Mouse (Mus musculus): Measurements from ENCODE around the gene Gm10228. TPM values are rescaled to one million over a fixed set of nuclear protein-coding genes. Genes with fewer than 3 reads are reported as not detected.
"Not testable (repeated sequence)": the region's sequence is repeated elsewhere in the genome, so short reads cannot be mapped to it uniquely, and the experiment has no call there.

Gm10228 gene
- not detected in 2 replicates for polyA plus RNA-seq (2015; fragmentation: Nextera tagmentation; extraction: Ambion mirVana)

GRCm38 (mm10) chr16:89041372-89041771 lies at the start of gene Gm10228:
Gene Gm10228, minus strand, starts transcription at chr16:89041472.
- ATAC-seq (replicated peaks; ENCODE audit: insufficient number of reproducible peaks, insufficient read depth, low FRiP score, low read depth); H3K9me3 ChIP-seq (replicated peaks); H3K4me2 ChIP-seq; H3K4me3 ChIP-seq; H3K4me1 ChIP-seq (replicated peaks); H3K36me3 ChIP-seq; H3K27me3 ChIP-seq; H3K9ac ChIP-seq; H3K27ac ChIP-seq: not testable (repeated sequence)
- WGBS, result 81% methylated on average over 2 of the region's 4 CpGs

- H3K9ac ChIP-seq; H3K4me3 ChIP-seq; H3K27ac ChIP-seq; H3K36me3 ChIP-seq; H3K27me3 ChIP-seq; H3K9me3 ChIP-seq (replicated peaks); H3K4me1 ChIP-seq (replicated peaks); ATAC-seq (replicated peaks; ENCODE audit: insufficient number of reproducible peaks, insufficient read depth, low FRiP score, low read depth); H3K4me2 ChIP-seq: not testable (repeated sequence)
- 60% methylated on average over 2 of the region's 2 CpGs for WGBS
Observed at GRCm38 (mm10) chr16:89071041-89071440, 29.8 kb upstream of the Gm10228 start.

- H3K9me3 ChIP-seq (replicated peaks); H3K9ac ChIP-seq; H3K27me3 ChIP-seq; H3K27ac ChIP-seq; ATAC-seq (replicated peaks; ENCODE audit: insufficient number of reproducible peaks, insufficient read depth, low FRiP score, low read depth); H3K36me3 ChIP-seq; H3K4me3 ChIP-seq; H3K4me2 ChIP-seq; H3K4me1 ChIP-seq (replicated peaks): not testable (repeated sequence)
- no CpG with 5 or more reads among the region's 2 CpGs for WGBS
Observed at GRCm38 (mm10) chr16:89063902-89064301, 22.6 kb upstream of the Gm10228 start, which contains the start of gene 1110025L11Rik. Gene 1110025L11Rik, minus strand, starts transcription at chr16:89064002.

GRCm38 (mm10) chr16:89047783-89048182 lies 6.5 kb upstream of the Gm10228 start, which contains the start of gene Krtap6-5:
Gene Krtap6-5, minus strand, starts transcription at chr16:89047883.
- Histone ChIP-seq H3K27ac (no peak within 1 kb of the TSS), H3K36me3 (no peaks in the 10 kb centered on the region), H3K4me3 (no peak within 1 kb of the TSS), H3K4me1 (replicated peaks) (no peaks in the 10 kb centered on the region), H3K9ac (no peak within 1 kb of the TSS), H3K27me3 (no peaks in the 10 kb centered on the region), H3K4me2 (no peak within 1 kb of the TSS), H3K9me3 (replicated peaks) (no peaks in the 10 kb centered on the region; the same call in 1 of the 2 replicates)
- ATAC-seq (replicated peaks; ENCODE audit: insufficient number of reproducible peaks, insufficient read depth, low FRiP score, low read depth), result no peak
- WGBS, result 72% methylated on average over 3 of the region's 3 CpGs

- not testable (repeated sequence) for H3K27me3 ChIP-seq; ATAC-seq (replicated peaks; ENCODE audit: insufficient number of reproducible peaks, insufficient read depth, low FRiP score, low read depth); H3K36me3 ChIP-seq; H3K4me2 ChIP-seq; H3K9ac ChIP-seq; H3K4me3 ChIP-seq; H3K27ac ChIP-seq; H3K4me1 ChIP-seq (replicated peaks); H3K9me3 ChIP-seq (replicated peaks)
- 83% methylated on average over 3 of the region's 3 CpGs for WGBS
Observed at GRCm38 (mm10) chr16:89031399-89031798, 9.9 kb downstream of the Gm10228 start, which contains the start of gene Krtap6-1. Gene Krtap6-1, plus strand, starts transcription at chr16:89031699.

- H3K9ac ChIP-seq; H3K4me3 ChIP-seq; H3K4me2 ChIP-seq; H3K36me3 ChIP-seq; H3K27me3 ChIP-seq; H3K4me1 ChIP-seq (replicated peaks); ATAC-seq (replicated peaks; ENCODE audit: insufficient number of reproducible peaks, insufficient read depth, low FRiP score, low read depth); H3K9me3 ChIP-seq (replicated peaks); H3K27ac ChIP-seq: not testable (repeated sequence)
- WGBS, result 82% methylated on average over 3 of the region's 3 CpGs
Observed at GRCm38 (mm10) chr16:89014984-89015383, 26.3 kb downstream of the Gm10228 start, which contains the start of gene Gm10229. Gene Gm10229, plus strand, starts transcription at chr16:89015284.

GRCm38 (mm10) chr16:89013973-89014372 lies 27.3 kb downstream of the Gm10228 start:
- H3K27me3 ChIP-seq, result no peaks in the 10 kb centered on the region
- no peak for ATAC-seq (replicated peaks; ENCODE audit: insufficient number of reproducible peaks, insufficient read depth, low FRiP score, low read depth)
- H3K4me2 ChIP-seq, result no peak overlapping the region
- H3K9ac ChIP-seq, result no peak overlapping the region
- no peaks in the 10 kb centered on the region for H3K9me3 ChIP-seq (replicated peaks)
- no peaks in the 10 kb centered on the region for H3K36me3 ChIP-seq
- WGBS, result 94% methylated on average over 3 of the region's 3 CpGs
- no peaks in the 10 kb centered on the region for H3K4me1 ChIP-seq (replicated peaks)
- H3K4me3 ChIP-seq, result no peak overlapping the region
- no peak overlapping the region for H3K27ac ChIP-seq

GRCm38 (mm10) chr16:89010659-89011058 lies 30.6 kb downstream of the Gm10228 start, which contains the start of gene Krtap22-2:
Gene Krtap22-2, minus strand, starts transcription at chr16:89010759.
- ATAC-seq (replicated peaks; ENCODE audit: insufficient number of reproducible peaks, insufficient read depth, low FRiP score, low read depth), result no peak
- no peak within 1 kb of the TSS for H3K4me3 ChIP-seq
- H3K4me2 ChIP-seq, result no peak within 1 kb of the TSS
- H3K27me3 ChIP-seq, result no peaks in the 10 kb centered on the region
- no peaks in the 10 kb centered on the region for H3K4me1 ChIP-seq (replicated peaks)
- no peaks in the 10 kb centered on the region for H3K9me3 ChIP-seq (replicated peaks)
- H3K36me3 ChIP-seq, result no peaks in the 10 kb centered on the region
- no peak within 1 kb of the TSS for H3K9ac ChIP-seq
- WGBS, result 77% methylated on average over 5 of the region's 5 CpGs
- H3K27ac ChIP-seq, result no peak within 1 kb of the TSS

Other genes starting within 250 kb of the Gm10228 start
- gene Gm20741, start 229.3 kb downstream of the Gm10228 start, polyA plus RNA-seq (2015; fragmentation: Nextera tagmentation; extraction: Ambion mirVana), result not detected in 2 replicates
- not detected in 2 replicates for gene Krtap15, start 221.3 kb downstream of the Gm10228 start, polyA plus RNA-seq (2015; fragmentation: Nextera tagmentation; extraction: Ambion mirVana)
- gene Krtap14, start 215.3 kb downstream of the Gm10228 start, polyA plus RNA-seq (2015; fragmentation: Nextera tagmentation; extraction: Ambion mirVana), result not detected in 2 replicates
- not detected in 2 replicates for gene Krtap19-1, start 172.1 kb downstream of the Gm10228 start, polyA plus RNA-seq (2015; fragmentation: Nextera tagmentation; extraction: Ambion mirVana)
- gene Krtap19-2, start 167.2 kb downstream of the Gm10228 start, polyA plus RNA-seq (2015; fragmentation: Nextera tagmentation; extraction: Ambion mirVana), result not detected in 2 replicates
- not detected in 2 replicates for gene Krtap19-3, start 163.4 kb downstream of the Gm10228 start, polyA plus RNA-seq (2015; fragmentation: Nextera tagmentation; extraction: Ambion mirVana)
- not detected in 2 replicates for gene Krtap19-4, start 156.4 kb downstream of the Gm10228 start, polyA plus RNA-seq (2015; fragmentation: Nextera tagmentation; extraction: Ambion mirVana)
- not detected in 2 replicates for gene Krtap19-5, start 145.0 kb downstream of the Gm10228 start, polyA plus RNA-seq (2015; fragmentation: Nextera tagmentation; extraction: Ambion mirVana)
- not detected in 2 replicates for gene Krtap19-9b, start 109.2 kb downstream of the Gm10228 start, polyA plus RNA-seq (2015; fragmentation: Nextera tagmentation; extraction: Ambion mirVana)
- not detected in 2 replicates for gene Krtap16-3, start 78.6 kb downstream of the Gm10228 start, polyA plus RNA-seq (2015; fragmentation: Nextera tagmentation; extraction: Ambion mirVana)
- not detected in 2 replicates for gene Krtap22-2, start 30.7 kb downstream of the Gm10228 start, polyA plus RNA-seq (2015; fragmentation: Nextera tagmentation; extraction: Ambion mirVana)
- not detected in 2 replicates for gene Gm10229, start 26.2 kb downstream of the Gm10228 start, polyA plus RNA-seq (2015; fragmentation: Nextera tagmentation; extraction: Ambion mirVana)
- not detected in 2 replicates for gene Krtap6-1, start 9.8 kb downstream of the Gm10228 start, polyA plus RNA-seq (2015; fragmentation: Nextera tagmentation; extraction: Ambion mirVana)
- not detected in 2 replicates for gene Krtap6-5, start 6.4 kb upstream of the Gm10228 start, polyA plus RNA-seq (2015; fragmentation: Nextera tagmentation; extraction: Ambion mirVana)
- gene 1110025L11Rik, start 22.5 kb upstream of the Gm10228 start, polyA plus RNA-seq (2015; fragmentation: Nextera tagmentation; extraction: Ambion mirVana), result not detected in 2 replicates
- gene Krtap6-3, start 42.5 kb upstream of the Gm10228 start, polyA plus RNA-seq (2015; fragmentation: Nextera tagmentation; extraction: Ambion mirVana), result not detected in 2 replicates
- not detected in 2 replicates for gene Gm6358, start 99.4 kb upstream of the Gm10228 start, polyA plus RNA-seq (2015; fragmentation: Nextera tagmentation; extraction: Ambion mirVana)
- not detected in 2 replicates for gene Gm10061, start 109.6 kb upstream of the Gm10228 start, polyA plus RNA-seq (2015; fragmentation: Nextera tagmentation; extraction: Ambion mirVana)
- gene Gm9789, start 116.5 kb upstream of the Gm10228 start, polyA plus RNA-seq (2015; fragmentation: Nextera tagmentation; extraction: Ambion mirVana), result not detected in 2 replicates
- not detected in 2 replicates for gene Gm7735, start 128.0 kb upstream of the Gm10228 start, polyA plus RNA-seq (2015; fragmentation: Nextera tagmentation; extraction: Ambion mirVana)
- not detected in 2 replicates for gene 1110057P08Rik, start 133.3 kb upstream of the Gm10228 start, polyA plus RNA-seq (2015; fragmentation: Nextera tagmentation; extraction: Ambion mirVana)
- not detected in 2 replicates for gene Krtap20-2, start 164.4 kb upstream of the Gm10228 start, polyA plus RNA-seq (2015; fragmentation: Nextera tagmentation; extraction: Ambion mirVana)